Mouse (Mus musculus) forebrain, embryonic 15.5 days (tissue): ENCODE results near the gene Sash1. TPM values are rescaled to one million over a fixed set of nuclear protein-coding genes. Genes with fewer than 3 reads are reported as not detected.
A peak's percentile ranks its signal among the peaks of the same experiment; 100 is the strongest.

Source experiments
- ATAC-seq: fragments of 200-750 bp; cut with Nextera tagmentation; replicated peaks from 2 replicates; pipeline ENCODE4 v1.8.0; 2017; ENCODE audit warnings: mild to moderate bottlenecking, moderate TSS enrichment, moderate library complexity
- H3K27ac ChIP-seq: fragments of 300-500 bp; sonication (generic); replicated peaks from 2 replicates; pipeline ENCODE4 v1.5.1; 2015; ENCODE audit warnings: mild to moderate bottlenecking, inconsistent platforms
- H3K27me3 ChIP-seq: fragments of 300-500 bp; sonication (generic); 2 replicates; pipeline ENCODE4 v1.6.1; 2015; ENCODE audit warnings: inconsistent platforms
- H3K36me3 ChIP-seq: fragments of 300-500 bp; sonication (generic); 2 replicates; pipeline ENCODE4 v1.6.1; 2015; ENCODE audit warnings: mild to moderate bottlenecking, inconsistent platforms
- H3K4me1 ChIP-seq: fragments of 300-500 bp; sonication (generic); 2 replicates; pipeline ENCODE4 v1.6.1; 2015; ENCODE audit warnings: inconsistent platforms
- H3K4me2 ChIP-seq: fragments of 300-500 bp; sonication (generic); replicated peaks from 2 replicates; pipeline ENCODE4 v1.6.1; 2015; ENCODE audit warnings: mild to moderate bottlenecking, inconsistent platforms
- H3K4me3 ChIP-seq: fragments of 300-500 bp; sonication (generic); 2 replicates; pipeline ENCODE4 v1.5.1; 2015; ENCODE audit warnings: mild to moderate bottlenecking, inconsistent platforms
- H3K9ac ChIP-seq: fragments of 300-500 bp; sonication (generic); replicated peaks from 2 replicates; pipeline ENCODE4 v1.6.1; 2015; ENCODE audit warnings: mild to moderate bottlenecking, inconsistent platforms
- H3K9me3 ChIP-seq: fragments of 300-500 bp; sonication (generic); 2 replicates; pipeline ENCODE4 v1.6.1; 2016; ENCODE audit warnings: inconsistent platforms
- WGBS: fragments of 180-500 bp; shearing (Covaris S2); methylation state at CpG from one replicate; pipeline ENCODE4 v1.1.7; 2015; ENCODE audit warnings: mixed read lengths; 5-methylcytosine and 5-hydroxymethylcytosine counted together
- polyA plus RNA-seq: library from polyadenylated mRNA; unstranded; fragments of >200 nt; fragmentation: Nextera tagmentation; extraction: Ambion mirVana; gene quantifications from 2 replicates; pipeline ENCODE4 v1.2.1, GENCODE M21; 2015

The Sash1 gene
- polyA plus RNA-seq, 1 experiment from 2014 or later = 1.7 TPM

- peaks cover 43% of the 10 kb centered on the region for H3K4me1 ChIP-seq
- ATAC-seq = no peak
- no peak overlapping the region for H3K4me2 ChIP-seq
- no peaks in the 10 kb centered on the region for H3K36me3 ChIP-seq
- WGBS = 94% methylated on average over 7 of the region's 7 CpGs
- H3K27ac ChIP-seq = no peak overlapping the region
- no peaks in the 10 kb centered on the region for H3K27me3 ChIP-seq
- H3K4me3 ChIP-seq = no peak overlapping the region
- no peaks in the 10 kb centered on the region for H3K9me3 ChIP-seq
- no peak overlapping the region for H3K9ac ChIP-seq
Measured at GRCm38 (mm10) chr10:8759228-8759627, 126.6 kb downstream of the Sash1 start.

- Histone ChIP-seq H3K4me2 (peak overlapping the region; percentile 44), H3K4me3 (peak overlapping the region; percentile 19), H3K27ac (no peak overlapping the region), H3K4me1 (peaks cover 39% of the 10 kb centered on the region), H3K27me3 (no peaks in the 10 kb centered on the region), H3K36me3 (no peaks in the 10 kb centered on the region), H3K9me3 (no peaks in the 10 kb centered on the region), H3K9ac (peak overlapping the region; percentile 27; the same call in 1 of the 2 replicates)
- 21% methylated on average over 21 of the region's 21 CpGs for WGBS
- no peak for ATAC-seq
Measured at GRCm38 (mm10) chr10:8757429-8757931, 128.4 kb downstream of the Sash1 start.

- H3K27ac ChIP-seq = no peak overlapping the region
- 53% methylated on average over 11 of the region's 11 CpGs for WGBS
- no peak overlapping the region for H3K9ac ChIP-seq
- H3K36me3 ChIP-seq = no peaks in the 10 kb centered on the region
- peaks cover 35% of the 10 kb centered on the region for H3K4me1 ChIP-seq
- H3K9me3 ChIP-seq = no peaks in the 10 kb centered on the region
- no peak for ATAC-seq
- no peaks in the 10 kb centered on the region for H3K27me3 ChIP-seq
- no peak overlapping the region for H3K4me3 ChIP-seq
- peak overlapping the region; percentile 44; the same call in 1 of the 2 replicates for H3K4me2 ChIP-seq
Measured at GRCm38 (mm10) chr10:8756604-8757354, 129.1 kb downstream of the Sash1 start.

- Histone ChIP-seq H3K27me3 (no peaks in the 10 kb centered on the region), H3K36me3 (no peaks in the 10 kb centered on the region), H3K27ac (no peak overlapping the region), H3K4me2 (no peak overlapping the region), H3K9me3 (no peaks in the 10 kb centered on the region), H3K4me1 (peaks cover 27% of the 10 kb centered on the region), H3K4me3 (no peak overlapping the region), H3K9ac (no peak overlapping the region)
- WGBS = 90% methylated on average over 3 of the region's 3 CpGs
- ATAC-seq = no peak
Measured at GRCm38 (mm10) chr10:8753377-8753776, 132.5 kb downstream of the Sash1 start.

- 0 out of 2 replicates have a peak, but pooled peaks have one; percentile 23 for ATAC-seq
- Histone ChIP-seq H3K4me2 (no peak overlapping the region), H3K27me3 (no peaks in the 10 kb centered on the region), H3K27ac (no peak overlapping the region), H3K4me3 (no peak overlapping the region), H3K4me1 (peaks cover 20% of the 10 kb centered on the region), H3K9me3 (no peaks in the 10 kb centered on the region), H3K9ac (no peak overlapping the region), H3K36me3 (no peaks in the 10 kb centered on the region)
- 58% methylated on average over 7 of the region's 7 CpGs for WGBS
Measured at GRCm38 (mm10) chr10:8752436-8752835, 133.4 kb downstream of the Sash1 start.

- 24% methylated on average over 11 of the region's 11 CpGs for WGBS
- H3K9me3 ChIP-seq = no peaks in the 10 kb centered on the region
- H3K4me1 ChIP-seq = peaks cover 9% of the 10 kb centered on the region
- H3K36me3 ChIP-seq = no peaks in the 10 kb centered on the region
- no peaks in the 10 kb centered on the region for H3K27me3 ChIP-seq
- H3K4me2 ChIP-seq = no peak overlapping the region; the same call in 1 of the 2 replicates
- no peak overlapping the region for H3K27ac ChIP-seq
- no peak overlapping the region for H3K4me3 ChIP-seq
- no peak overlapping the region for H3K9ac ChIP-seq
- 0 out of 2 replicates have a peak, but pooled peaks have one; percentile 33 for ATAC-seq
Measured at GRCm38 (mm10) chr10:8749537-8749936, 136.3 kb downstream of the Sash1 start.

GRCm38 (mm10) chr10:8747450-8748212 is 138.2 kb downstream of the Sash1 start:
- H3K9ac ChIP-seq = no peak overlapping the region
- peaks cover 9% of the 10 kb centered on the region for H3K4me1 ChIP-seq
- H3K27ac ChIP-seq = no peak overlapping the region
- H3K4me2 ChIP-seq = no peak overlapping the region
- no peak for ATAC-seq
- no peaks in the 10 kb centered on the region for H3K36me3 ChIP-seq
- no peaks in the 10 kb centered on the region for H3K27me3 ChIP-seq
- H3K4me3 ChIP-seq = no peak overlapping the region
- H3K9me3 ChIP-seq = no peaks in the 10 kb centered on the region
- WGBS = 75% methylated on average over 21 of the region's 21 CpGs

- no peak for ATAC-seq
- no peak overlapping the region for H3K4me3 ChIP-seq
- WGBS = 86% methylated on average over 14 of the region's 14 CpGs
- H3K9ac ChIP-seq = no peak overlapping the region
- H3K36me3 ChIP-seq = no peaks in the 10 kb centered on the region
- no peaks in the 10 kb centered on the region for H3K9me3 ChIP-seq
- no peak overlapping the region for H3K4me2 ChIP-seq
- H3K27ac ChIP-seq = no peak overlapping the region
- H3K27me3 ChIP-seq = no peaks in the 10 kb centered on the region
- peaks cover 4% of the 10 kb centered on the region for H3K4me1 ChIP-seq
Measured at GRCm38 (mm10) chr10:8746082-8746696, 139.7 kb downstream of the Sash1 start.

GRCm38 (mm10) chr10:8742872-8743271 is 143.0 kb downstream of the Sash1 start:
- Histone ChIP-seq H3K4me3 (no peak overlapping the region), H3K27ac (no peak overlapping the region), H3K9me3 (no peaks in the 10 kb centered on the region), H3K9ac (no peak overlapping the region), H3K27me3 (no peaks in the 10 kb centered on the region), H3K36me3 (no peaks in the 10 kb centered on the region), H3K4me1 (no peaks in the 10 kb centered on the region), H3K4me2 (no peak overlapping the region)
- 45% methylated on average over 2 of the region's 2 CpGs for WGBS
- ATAC-seq = peak; percentile 58; the same call in 1 of the 2 replicates

GRCm38 (mm10) chr10:8741505-8741904 is 144.4 kb downstream of the Sash1 start:
- no peak overlapping the region for H3K27ac ChIP-seq
- no peaks in the 10 kb centered on the region for H3K9me3 ChIP-seq
- H3K4me2 ChIP-seq = no peak overlapping the region
- no peak overlapping the region for H3K4me3 ChIP-seq
- 0 out of 2 replicates have a peak, but pooled peaks cover 5% of the 10 kb centered on the region for H3K4me1 ChIP-seq
- WGBS = 88% methylated on average over 9 of the region's 9 CpGs
- H3K36me3 ChIP-seq = no peaks in the 10 kb centered on the region
- no peaks in the 10 kb centered on the region for H3K27me3 ChIP-seq
- ATAC-seq = no peak
- H3K9ac ChIP-seq = no peak overlapping the region

GRCm38 (mm10) chr10:8740797-8741196 is 145.1 kb downstream of the Sash1 start:
- Histone ChIP-seq H3K27ac (no peak overlapping the region), H3K36me3 (no peaks in the 10 kb centered on the region), H3K9ac (no peak overlapping the region), H3K4me1 (0 out of 2 replicates have a peak, but pooled peaks cover 5% of the 10 kb centered on the region), H3K4me3 (no peak overlapping the region), H3K4me2 (no peak overlapping the region), H3K9me3 (no peaks in the 10 kb centered on the region), H3K27me3 (no peaks in the 10 kb centered on the region)
- 95% methylated on average over 5 of the region's 5 CpGs for WGBS
- ATAC-seq = no peak
